ENCODE assay signal across 8 mouse cellular contexts in the genomic region with DNA sequence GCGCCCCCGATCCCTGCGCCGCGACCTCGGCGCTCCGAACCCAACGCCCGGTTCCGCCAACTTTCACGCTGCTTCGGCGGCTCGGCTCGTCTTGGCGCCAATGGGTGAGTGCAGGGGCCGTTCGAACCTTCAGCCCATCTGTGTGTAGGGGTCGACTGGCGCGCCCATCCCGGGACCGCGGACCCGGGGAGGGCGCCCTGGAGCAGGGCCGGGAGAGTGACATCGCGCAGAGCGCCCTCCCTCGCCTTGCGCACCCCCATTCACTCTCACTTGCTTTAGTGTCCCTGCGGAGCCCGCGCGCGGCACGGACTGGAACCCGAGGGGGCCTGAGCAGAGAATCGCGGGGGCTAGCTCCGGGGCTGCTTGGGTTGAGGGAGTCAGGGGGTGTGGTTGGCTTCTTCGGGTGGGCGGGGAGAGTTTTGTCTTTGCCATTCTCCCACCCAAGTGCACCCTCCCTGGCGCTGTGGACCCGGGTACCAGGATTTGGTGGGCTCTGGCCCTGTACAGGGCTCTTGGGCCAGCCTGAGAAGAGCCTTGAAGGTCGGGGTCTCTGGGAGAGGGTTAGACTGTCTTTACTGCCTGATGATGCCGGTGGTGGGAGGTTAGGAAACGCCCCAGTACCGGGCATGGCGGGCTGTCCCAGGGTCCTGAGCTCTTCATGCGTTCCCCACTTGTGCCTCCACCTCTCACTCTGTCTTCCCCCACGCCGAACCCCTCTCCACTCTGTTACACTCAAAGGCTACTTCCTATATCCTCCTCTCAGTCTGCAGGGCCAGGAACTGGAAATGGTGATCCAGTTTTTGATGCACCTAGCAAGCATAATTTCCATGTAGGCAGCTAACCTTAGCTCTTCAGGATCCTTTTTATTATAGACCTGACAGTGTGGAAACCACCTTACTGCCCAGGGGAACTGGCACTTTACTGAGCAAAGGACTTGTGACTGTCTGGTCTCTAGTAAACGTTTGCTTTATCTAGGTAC. TPM values are rescaled to one million over a fixed set of nuclear protein-coding genes. Genes with fewer than 3 reads are reported as not detected.
A peak's percentile ranks its signal among the peaks of the same experiment; 100 is the strongest.
DNase-seq lines count a peak whose midpoint lies in the region; ATAC-seq and TF ChIP-seq lines count a peak whose summit lies in the region.

No protein-coding gene starts in this region.

- DNase-seq in Patski (ENCODE audit: low read depth, low spot score) = no peak
- DNase-seq in embryo, embryonic 10 days (ENCODE audit: low spot score) = peak; percentile 51
- peak; percentile 4 to 38 for DNase-seq in kidney, postnatal 25 days
- peak; percentile 26 for DNase-seq in lung, postnatal 0 days (ENCODE audit: low spot score)
- peak; percentile 60 for DNase-seq in retina, postnatal 1 day
- no peak for DNase-seq in ovary, postnatal 10 days (ENCODE audit: low spot score)

- H3K4me2 ChIP-seq in heart, embryonic 13.5 days = peak overlapping the region; percentile 78
- peak overlapping the region; percentile 63 for H3K4me2 ChIP-seq in lung, postnatal 0 days (replicated peaks; ENCODE audit: low read depth, low read length)

- peaks cover 10% of the 10 kb centered on the region; the same call in 1 of the 2 replicates for H3K4me1 ChIP-seq in heart, embryonic 13.5 days
- no peaks in the 10 kb centered on the region for H3K4me1 ChIP-seq in lung, postnatal 0 days (ENCODE audit: insufficient read depth, low read depth, low read length)

- in situ Hi-C loops in Patski (cut with MboI; ENCODE audit: low pct_unique_long_range_greater_than_20kb) = loop anchor here (5.0 to 10.0 kb wide), 4 partner anchors 119 to 487 kb away; no protein-coding TSS in a partner anchor

- no peaks in the 10 kb centered on the region for H3K9me3 ChIP-seq in heart, embryonic 13.5 days
- no peaks in the 10 kb centered on the region for H3K9me3 ChIP-seq in lung, postnatal 0 days (ENCODE audit: low read length)

- no peak for TF ChIP-seq EP300 in lung, postnatal 0 days (IDR thresholded peaks at IDR 0.05)

- CTCF ChIA-PET in Patski (lab: Charles Lee) = interaction anchor here (1.1 kb wide), 1 partner anchor 124 kb away, joined by 4 read pairs; no protein-coding TSS in a partner anchor

- peak; percentile 33 for ATAC-seq in CD4-positive, CD25-positive, alpha-beta regulatory T cell, adult 4 months
- ATAC-seq in Patski = peak; percentile 60
- 0 out of 2 replicates have a peak, but pooled peaks have one; percentile 29 for ATAC-seq in heart, embryonic 13.5 days (ENCODE audit: extremely low read depth, insufficient number of reproducible peaks, low FRiP score, low TSS enrichment)
- ATAC-seq in lung, postnatal 0 days = peak; percentile 59

- POLR2A ChIA-PET in Patski (lab: Charles Lee) = interaction anchor here (1.2 kb wide), 1 partner anchor 8 kb away, joined by 3 read pairs; no protein-coding TSS in a partner anchor

- peaks cover 6% of the 10 kb centered on the region for H3K27me3 ChIP-seq in Patski
- H3K27me3 ChIP-seq in heart, embryonic 13.5 days (replicated peaks) = no peaks in the 10 kb centered on the region
- no peaks in the 10 kb centered on the region for H3K27me3 ChIP-seq in lung, postnatal 0 days (replicated peaks; ENCODE audit: insufficient read depth, low read length)

- peak overlapping the region; percentile 63 for H3K27ac ChIP-seq in heart, embryonic 13.5 days (replicated peaks)
- no peak overlapping the region for H3K27ac ChIP-seq in lung, postnatal 0 days (ENCODE audit: low read length)

- H3K4me3 ChIP-seq in heart, embryonic 13.5 days = peak overlapping the region; percentile 68
- peak overlapping the region; percentile 53 for H3K4me3 ChIP-seq in lung, postnatal 0 days (ENCODE audit: low read depth, low read length)

- WGBS in heart, embryonic 13.5 days = 13% methylated on average over 55 of the region's 56 CpGs
- WGBS in lung, postnatal 0 days = 11% methylated on average over 39 of the region's 56 CpGs

- H3K9ac ChIP-seq in heart, embryonic 13.5 days = peak overlapping the region; percentile 84
- peak overlapping the region; percentile 20 for H3K9ac ChIP-seq in lung, postnatal 0 days (replicated peaks; ENCODE audit: low read depth)

- TF ChIP-seq CTCF in Patski (IDR thresholded peaks at IDR 0.05) = no peak
- no peak for TF ChIP-seq CTCF in lung, postnatal 0 days (IDR thresholded peaks at IDR 0.05)

- H3K36me3 ChIP-seq in heart, embryonic 13.5 days = no peaks in the 10 kb centered on the region
- H3K36me3 ChIP-seq in lung, postnatal 0 days (ENCODE audit: insufficient read depth, low read length) = no peaks in the 10 kb centered on the region

RNA-seq across cellular contexts. Expression of gene Sh3kbp1, which starts 0.8 kb away (rescaled TPM):
- polyA plus RNA-seq in CD4-positive, CD25-positive, alpha-beta regulatory T cell, adult 4 months (2017; shearing (Covaris generic)) = 100 to 1,000 TPM; 330 to 401 TPM
- 14.4 TPM for polyA plus RNA-seq in Patski (2021)
- 85.3 and 87.8 TPM in 2 replicates for polyA plus RNA-seq in heart, embryonic 13.5 days (2015; fragmentation: Nextera tagmentation; extraction: Ambion mirVana)
- polyA plus RNA-seq in lung, postnatal 0 days (2015; fragmentation: Nextera tagmentation; extraction: Ambion mirVana) = 17.9 and 19.7 TPM in 2 replicates

Comparison
In these comparisons a context has a peak if more than half of its experiments do, and no peak if none do; other contexts are left out.
1. DNase-seq: peak in embryo, embryonic 10 days (single experiment), kidney, postnatal 25 days (2 of 2), lung, postnatal 0 days (single experiment) and retina, postnatal 1 day (single experiment); none in Patski (single experiment) and ovary, postnatal 10 days (single experiment).
2. Peak in every context shown above with its lines, with median percentiles within 50 percentile points of each other: ATAC-seq.